ENCODE assay signal across 11 mouse cellular contexts in the genomic region with DNA sequence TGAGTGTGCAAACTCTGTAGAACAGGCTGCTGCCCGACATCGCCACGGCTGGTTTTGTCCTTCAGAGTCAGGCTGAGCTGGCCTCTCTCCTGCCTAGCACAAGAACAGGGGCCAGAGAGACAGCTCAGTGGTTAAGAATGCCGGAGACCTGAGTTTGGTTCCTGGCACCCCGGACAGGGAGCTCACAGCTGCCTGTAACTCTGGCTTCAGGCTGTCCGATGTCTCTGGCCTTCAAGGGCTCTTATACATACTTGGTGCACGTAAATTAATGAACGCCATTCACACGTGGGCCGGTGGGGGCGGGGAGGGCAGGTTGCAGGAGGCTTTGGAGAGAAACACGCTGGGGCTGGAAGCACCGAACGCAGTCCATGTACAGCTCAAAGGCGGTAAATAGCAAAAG. TPM values are rescaled to one million over a fixed set of nuclear protein-coding genes. Genes with fewer than 3 reads are reported as not detected.
DNase-seq lines count a peak whose midpoint lies in the region; ATAC-seq and TF ChIP-seq lines count a peak whose summit lies in the region.
"Had no signal": no experiment of that assay in that cellular context is flagged by ENCODE, and none has a peak within 500 bp of the region (broad histone marks: within the 10 kb centered on the region; RNA-seq: fewer than 3 reads in every experiment).

No protein-coding gene starts in this region.

- no peaks in the 10 kb centered on the region for H3K9me3 ChIP-seq in heart, embryonic 13.5 days
- H3K9me3 ChIP-seq: intestine, embryonic 15.5 days had no signal

- TF ChIP-seq CTCF in embryonic fibroblast, embryonic 13.5 days (IDR thresholded peaks at IDR 0.05; ENCODE audit: borderline replicate concordance, insufficient read depth, low read length), result no peak

- H3K4me2 ChIP-seq in heart, embryonic 13.5 days, result peak overlapping the region; percentile 73

- WGBS in heart, embryonic 13.5 days, result 49% methylated on average over 15 of the region's 15 CpGs

- H3K27ac ChIP-seq in heart, embryonic 13.5 days (replicated peaks), result no peak overlapping the region
- H3K27ac ChIP-seq in embryonic fibroblast, embryonic 13.5 days (ENCODE audit: insufficient read depth, low read length), result peak overlapping the region; percentile 94
- H3K27ac ChIP-seq: intestine, embryonic 15.5 days had no signal

- no peaks in the 10 kb centered on the region for H3K36me3 ChIP-seq in heart, embryonic 13.5 days
- H3K36me3 ChIP-seq: intestine, embryonic 15.5 days had no signal

- H3K27me3 ChIP-seq in heart, embryonic 13.5 days (replicated peaks), result peaks cover 14% of the 10 kb centered on the region; the same call in 1 of the 2 replicates
- H3K27me3 ChIP-seq: intestine, embryonic 15.5 days had no signal

- peak overlapping the region; percentile 45; the same call in 1 of the 2 replicates for H3K4me3 ChIP-seq in heart, embryonic 13.5 days
- no peak overlapping the region for H3K4me3 ChIP-seq in embryonic fibroblast, embryonic 13.5 days (ENCODE audit: insufficient read depth, low read length)
- H3K4me3 ChIP-seq: intestine, embryonic 15.5 days had no signal

- no peak for DNase-seq in heart, adult 9 months (ENCODE audit: low spot score in 2 of 2)
- DNase-seq in ZHBTc4 (ENCODE audit: low read depth, low spot score), result peak; percentile 50
- DNase-seq in lung, postnatal 14 days, result peak; percentile 34
- DNase-seq in left cerebral cortex, adult 18-20 months (ENCODE audit: low spot score in 2 of 2), result no peak
- DNase-seq in spleen, adult 12 weeks (ENCODE audit: low spot score), result no peak
- DNase-seq: gastrocnemius, postnatal 36 days; thymus, adult 18-20 months had no signal

- H3K9ac ChIP-seq in heart, embryonic 13.5 days, result no peak overlapping the region

- no peak for ATAC-seq in heart, embryonic 13.5 days (ENCODE audit: extremely low read depth, insufficient number of reproducible peaks, low FRiP score, low TSS enrichment)
- no peak for ATAC-seq in frontal cortex, adult (ENCODE audit: low TSS enrichment)
- ATAC-seq: intestine, embryonic 15.5 days had no signal

- no peak for TF ChIP-seq POLR2A in embryonic fibroblast, embryonic 13.5 days (IDR thresholded peaks at IDR 0.05; ENCODE audit: low read depth, low read length)

- H3K4me1 ChIP-seq in heart, embryonic 13.5 days, result peaks cover 27% of the 10 kb centered on the region
- H3K4me1 ChIP-seq in embryonic fibroblast, embryonic 13.5 days (ENCODE audit: control insufficient read depth, insufficient read depth, low read length), result peaks cover 15% of the 10 kb centered on the region; the same call in 1 of the 2 replicates

RNA-seq across cellular contexts. Expression of a gene that starts 50.6 kb away (rescaled TPM):
- 188 and 192 TPM in 2 replicates for polyA plus RNA-seq in heart, embryonic 13.5 days (2015; fragmentation: Nextera tagmentation; extraction: Ambion mirVana)
- polyA plus RNA-seq in embryonic fibroblast, embryonic 13.5 days (2011; ENCODE audit: insufficient read length, low read depth, missing spikeins), result 192 and 279 TPM in 2 replicates
- total RNA-seq in left cerebral cortex, adult 18-20 months (2021), result 100 to 1,000 TPM; 268 to 300 TPM

Comparison
In these comparisons a context has a peak if more than half of its experiments do, and no peak if none do; other contexts are left out.
1. DNase-seq: peak in ZHBTc4 (single experiment) and lung, postnatal 14 days (single experiment); none in heart, adult 9 months (0 of 2), left cerebral cortex, adult 18-20 months (0 of 2) and spleen, adult 12 weeks (single experiment).